Mouse (Mus musculus) bone marrow, adult 2 months (tissue): ENCODE measurements around the gene Efnb1.
A peak's percentile ranks its signal among the peaks of the same experiment; 100 is the strongest.

Experiments used
- CTCF ChIP-seq: fragments of 200-500 bp; IDR thresholded peaks from 2 replicates; pipeline ENCODE4 v1.5.1; 2011; ENCODE audit warnings: low read length, control low read depth; ENCODE audit not compliant: control insufficient read depth, insufficient read depth
- POLR2A ChIP-seq: fragments of 200-500 bp; IDR thresholded peaks from 2 replicates; pipeline ENCODE4 v1.6.1; 2011; ENCODE audit warnings: low read depth, mild to moderate bottlenecking, control low read depth, low read length, borderline replicate concordance; ENCODE audit not compliant: control insufficient read depth

GRCm38 (mm10) chrX:99130059-99130458 lies 5.9 kb upstream of the Efnb1 start:
- TF ChIP-seq CTCF (peak; percentile 45), POLR2A (no peak)
